Mouse (Mus musculus) heart, postnatal 36 days (tissue): ENCODE data around the gene 4930503B20Rik. TPM values are rescaled to one million over a fixed set of nuclear protein-coding genes. Genes with fewer than 3 reads are reported as not detected.
A peak's percentile ranks its signal among the peaks of the same experiment; 100 is the strongest.

Experiments used
- DNase-seq, 2 experiments: peaks; one replicate each; pipeline ENCODE4 v3.0.0; 2021 to 2022
- intact Hi-C: fragments of 180-260 bp; cut with DNase I; formaldehyde crosslinking; loops from one replicate; pipeline ENCODE4 v1.15.1; 2025
- total RNA-seq, 2 experiments: library from RNA; stranded (reverse); gene quantifications; 2 replicates each; pipeline ENCODE4 v1.2.3; 2021

The 4930503B20Rik gene
- total RNA-seq, 2 experiments from 2014 or later = not detected

GRCm38 (mm10) chr3:146655111-146655577 lies 4.0 kb upstream of the 4930503B20Rik start:
- intact Hi-C loops = no loop called here
- DNase-seq = no peak

GRCm38 (mm10) chr3:146653692-146654091 lies 2.6 kb upstream of the 4930503B20Rik start:
- intact Hi-C loops = no loop called here

GRCm38 (mm10) chr3:146652431-146652830 lies 1.3 kb upstream of the 4930503B20Rik start:
- intact Hi-C loops = no loop called here
- DNase-seq = no peak

More at GRCm38 (mm10) chr3:146653692-146654091, 2.6 kb upstream of the 4930503B20Rik start:
- no peak for DNase-seq

GRCm38 (mm10) chr3:146650716-146651115 lies 401 bp downstream of the 4930503B20Rik start:
- no peak for DNase-seq
- intact Hi-C loops = no loop called here

GRCm38 (mm10) chr3:146649311-146649894 lies 1.7 kb downstream of the 4930503B20Rik start:
- DNase-seq = no peak
- intact Hi-C loops = no loop called here

GRCm38 (mm10) chr3:146641818-146642427 lies 9.2 kb downstream of the 4930503B20Rik start:
- intact Hi-C loops = no loop called here
- DNase-seq = no peak

GRCm38 (mm10) chr3:146632506-146632905 lies 18.6 kb downstream of the 4930503B20Rik start:
- intact Hi-C loops = no loop called here

GRCm38 (mm10) chr3:146628227-146628982 lies 22.7 kb downstream of the 4930503B20Rik start:
- no peak for DNase-seq
- intact Hi-C loops = no loop called here

More at GRCm38 (mm10) chr3:146632506-146632905, 18.6 kb downstream of the 4930503B20Rik start:
- no peak for DNase-seq

- intact Hi-C loops = no loop called here
- DNase-seq = no peak
Observed at GRCm38 (mm10) chr3:146625766-146626165, 25.4 kb downstream of the 4930503B20Rik start.

- intact Hi-C loops = no loop called here
- DNase-seq = no peak
Observed at GRCm38 (mm10) chr3:146621966-146622365, 29.2 kb downstream of the 4930503B20Rik start.

GRCm38 (mm10) chr3:146620555-146621249 lies 30.4 kb downstream of the 4930503B20Rik start:
- peak; percentile 16 to 21 for DNase-seq
- intact Hi-C loops = no loop called here

GRCm38 (mm10) chr3:146620101-146620500 lies 31.0 kb downstream of the 4930503B20Rik start:
- intact Hi-C loops = no loop called here
- no peak for DNase-seq

- intact Hi-C loops = no loop called here
- no peak for DNase-seq
Observed at GRCm38 (mm10) chr3:146618357-146618756, 32.8 kb downstream of the 4930503B20Rik start.

GRCm38 (mm10) chr3:146617946-146618345 lies 33.2 kb downstream of the 4930503B20Rik start:
- no peak for DNase-seq
- intact Hi-C loops = no loop called here

- no peak for DNase-seq
- intact Hi-C loops = no loop called here
Observed at GRCm38 (mm10) chr3:146616533-146617283, 34.4 kb downstream of the 4930503B20Rik start.

- intact Hi-C loops = no loop called here
Observed at GRCm38 (mm10) chr3:146615496-146615895, 35.6 kb downstream of the 4930503B20Rik start, which contains the start of gene Dnase2b. TSS of gene Dnase2b (minus strand) at chr3:146615596.

GRCm38 (mm10) chr3:146611821-146612220 lies 39.3 kb downstream of the 4930503B20Rik start:
- intact Hi-C loops = no loop called here
- peak; percentile 21 to 41 for DNase-seq

More at GRCm38 (mm10) chr3:146615496-146615895, 35.6 kb downstream of the 4930503B20Rik start, which contains the start of gene Dnase2b:
- DNase-seq = no peak

GRCm38 (mm10) chr3:146611261-146611660 lies 39.9 kb downstream of the 4930503B20Rik start:
- no peak for DNase-seq
- intact Hi-C loops = no loop called here

- intact Hi-C loops = no loop called here
- no peak for DNase-seq
Observed at GRCm38 (mm10) chr3:146610322-146610721, 40.8 kb downstream of the 4930503B20Rik start.

- DNase-seq = no peak
- intact Hi-C loops = no loop called here
Observed at GRCm38 (mm10) chr3:146607368-146607767, 43.7 kb downstream of the 4930503B20Rik start.
